Mouse (Mus musculus): Measurements from ENCODE around the gene Ints7. TPM values are rescaled to one million over a fixed set of nuclear protein-coding genes. Genes with fewer than 3 reads are reported as not detected.

Gene Ints7
- polyA plus RNA-seq, 1 experiment from 2014 or later: 39.5 TPM

GRCm38 (mm10) chr1:191618067-191618766, 42.8 kb downstream of the Ints7 start:
- no peak for ATAC-seq
- no peak overlapping the region for H3K4me3 ChIP-seq
- no peaks in the 10 kb centered on the region for H3K9me3 ChIP-seq (replicated peaks)
- no peak overlapping the region for H3K4me2 ChIP-seq
- H3K9ac ChIP-seq: no peak overlapping the region
- no peak overlapping the region for H3K27ac ChIP-seq
- 76% methylated on average over 12 of the region's 12 CpGs for WGBS (ENCODE audit: insufficient replicate concordance)
- peaks cover 98% of the 10 kb centered on the region for H3K36me3 ChIP-seq
- H3K4me1 ChIP-seq: no peaks in the 10 kb centered on the region
- no peaks in the 10 kb centered on the region for H3K27me3 ChIP-seq (replicated peaks)

GRCm38 (mm10) chr1:191621096-191621495, 45.7 kb downstream of the Ints7 start:
- Histone ChIP-seq H3K4me3 (no peak overlapping the region), H3K9ac (no peak overlapping the region), H3K9me3 (replicated peaks) (no peaks in the 10 kb centered on the region), H3K27ac (no peak overlapping the region), H3K4me2 (no peak overlapping the region), H3K4me1 (0 out of 2 replicates have a peak, but pooled peaks cover 7% of the 10 kb centered on the region), H3K36me3 (peaks cover 69% of the 10 kb centered on the region), H3K27me3 (replicated peaks) (no peaks in the 10 kb centered on the region)
- no peak for ATAC-seq
- 87% methylated on average over 8 of the region's 8 CpGs for WGBS (ENCODE audit: insufficient replicate concordance)

GRCm38 (mm10) chr1:191622801-191623200, 47.4 kb downstream of the Ints7 start:
- peaks cover 52% of the 10 kb centered on the region for H3K36me3 ChIP-seq
- H3K27me3 ChIP-seq (replicated peaks): no peaks in the 10 kb centered on the region
- H3K9ac ChIP-seq: no peak overlapping the region
- no peaks in the 10 kb centered on the region for H3K9me3 ChIP-seq (replicated peaks)
- no peak overlapping the region for H3K27ac ChIP-seq
- H3K4me2 ChIP-seq: no peak overlapping the region
- no peak overlapping the region for H3K4me3 ChIP-seq
- WGBS (ENCODE audit: insufficient replicate concordance): 82% methylated on average over 8 of the region's 8 CpGs
- 0 out of 2 replicates have a peak, but pooled peaks cover 7% of the 10 kb centered on the region for H3K4me1 ChIP-seq
- no peak for ATAC-seq

DNA sequence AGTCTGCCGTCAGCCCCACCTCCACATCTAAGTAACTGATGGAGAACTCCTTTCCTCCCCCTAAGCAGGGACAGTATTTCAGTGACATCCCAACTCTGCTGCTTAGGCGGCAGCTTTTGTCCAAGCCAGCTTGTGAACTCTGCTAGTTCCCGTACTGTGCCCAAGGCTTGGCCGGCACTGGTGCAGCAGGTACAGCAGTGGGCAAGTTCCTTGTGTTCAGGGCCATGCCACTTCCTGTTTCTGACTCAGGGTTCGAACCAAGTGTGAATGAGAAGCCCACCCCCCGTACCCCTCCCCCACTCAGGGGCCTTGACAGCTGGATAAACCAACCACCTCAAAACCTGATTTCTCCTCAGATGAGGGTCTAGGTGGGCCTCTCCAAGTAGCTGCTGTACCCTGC, 49.1 kb downstream of the Ints7 start:
- no peak for ATAC-seq
- no peaks in the 10 kb centered on the region for H3K9me3 ChIP-seq (replicated peaks)
- H3K27me3 ChIP-seq (replicated peaks): no peaks in the 10 kb centered on the region
- H3K4me1 ChIP-seq: 0 out of 2 replicates have a peak, but pooled peaks cover 7% of the 10 kb centered on the region
- peaks cover 35% of the 10 kb centered on the region for H3K36me3 ChIP-seq
- no peak overlapping the region for H3K9ac ChIP-seq
- H3K27ac ChIP-seq: no peak overlapping the region
- WGBS (ENCODE audit: insufficient replicate concordance): 44% methylated on average over 6 of the region's 6 CpGs
- no peak overlapping the region for H3K4me3 ChIP-seq
- H3K4me2 ChIP-seq: no peak overlapping the region

DNA sequence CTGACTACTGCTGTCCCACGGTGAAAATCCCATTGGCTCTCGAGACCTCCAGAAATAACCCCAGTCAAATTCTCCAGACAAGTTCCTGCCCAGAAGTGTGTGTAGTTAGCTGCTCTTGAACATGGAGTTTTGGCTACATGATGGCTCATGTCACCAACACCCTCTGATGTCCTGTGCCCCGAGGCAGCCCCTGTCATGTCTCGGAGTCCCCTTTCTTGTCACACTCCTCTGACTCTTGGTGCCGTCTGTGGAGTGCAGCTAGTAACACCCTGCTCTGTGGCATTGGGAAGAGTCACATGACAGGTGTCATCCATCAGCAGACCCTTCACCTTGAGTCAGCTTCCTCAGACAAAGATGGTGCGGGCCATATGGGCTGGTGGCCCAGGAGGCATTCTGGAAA, 49.6 kb downstream of the Ints7 start:
- no peak overlapping the region for H3K4me3 ChIP-seq
- WGBS (ENCODE audit: insufficient replicate concordance): 49% methylated on average over 6 of the region's 6 CpGs
- no peak overlapping the region for H3K27ac ChIP-seq
- no peaks in the 10 kb centered on the region for H3K27me3 ChIP-seq (replicated peaks)
- H3K4me2 ChIP-seq: no peak overlapping the region
- peaks cover 30% of the 10 kb centered on the region for H3K36me3 ChIP-seq
- no peak for ATAC-seq
- H3K9me3 ChIP-seq (replicated peaks): no peaks in the 10 kb centered on the region
- no peak overlapping the region for H3K9ac ChIP-seq
- 0 out of 2 replicates have a peak, but pooled peaks cover 7% of the 10 kb centered on the region for H3K4me1 ChIP-seq

GRCm38 (mm10) chr1:191625620-191626019, 50.2 kb downstream of the Ints7 start:
- WGBS (ENCODE audit: insufficient replicate concordance): 19% methylated on average over 4 of the region's 4 CpGs
- no peak for ATAC-seq
- Histone ChIP-seq H3K36me3 (peaks cover 24% of the 10 kb centered on the region), H3K4me2 (no peak overlapping the region), H3K27ac (no peak overlapping the region), H3K4me1 (0 out of 2 replicates have a peak, but pooled peaks cover 7% of the 10 kb centered on the region), H3K9ac (no peak overlapping the region), H3K4me3 (no peak overlapping the region), H3K27me3 (replicated peaks) (no peaks in the 10 kb centered on the region), H3K9me3 (replicated peaks) (no peaks in the 10 kb centered on the region)

- H3K9ac ChIP-seq: no peak overlapping the region
- H3K27ac ChIP-seq: no peak overlapping the region
- WGBS (ENCODE audit: insufficient replicate concordance): 56% methylated on average over 11 of the region's 11 CpGs
- no peaks in the 10 kb centered on the region for H3K27me3 ChIP-seq (replicated peaks)
- H3K4me2 ChIP-seq: no peak overlapping the region
- H3K4me1 ChIP-seq: 0 out of 2 replicates have a peak, but pooled peaks cover 7% of the 10 kb centered on the region
- H3K4me3 ChIP-seq: no peak overlapping the region
- H3K9me3 ChIP-seq (replicated peaks): no peaks in the 10 kb centered on the region
- no peak for ATAC-seq
- H3K36me3 ChIP-seq: no peaks in the 10 kb centered on the region
Measured at GRCm38 (mm10) chr1:191628457-191629169, 53.2 kb downstream of the Ints7 start.

GRCm38 (mm10) chr1:191629170-191629636, 53.8 kb downstream of the Ints7 start:
- no peak for ATAC-seq
- 0 out of 2 replicates have a peak, but pooled peaks cover 4% of the 10 kb centered on the region for H3K4me1 ChIP-seq
- no peaks in the 10 kb centered on the region for H3K36me3 ChIP-seq
- no peak overlapping the region for H3K9ac ChIP-seq
- no peak overlapping the region for H3K4me3 ChIP-seq
- WGBS (ENCODE audit: insufficient replicate concordance): 52% methylated on average over 3 of the region's 3 CpGs
- H3K27me3 ChIP-seq (replicated peaks): no peaks in the 10 kb centered on the region
- H3K27ac ChIP-seq: no peak overlapping the region
- H3K9me3 ChIP-seq (replicated peaks): no peaks in the 10 kb centered on the region
- H3K4me2 ChIP-seq: no peak overlapping the region

- Histone ChIP-seq H3K27ac (no peak overlapping the region), H3K9ac (no peak overlapping the region), H3K36me3 (no peaks in the 10 kb centered on the region), H3K9me3 (replicated peaks) (no peaks in the 10 kb centered on the region), H3K4me2 (no peak overlapping the region), H3K4me1 (no peaks in the 10 kb centered on the region), H3K4me3 (no peak overlapping the region), H3K27me3 (replicated peaks) (no peaks in the 10 kb centered on the region)
- no peak for ATAC-seq
- 56% methylated on average over 6 of the region's 6 CpGs for WGBS (ENCODE audit: insufficient replicate concordance)
Measured at GRCm38 (mm10) chr1:191632511-191633095, 57.2 kb downstream of the Ints7 start.

GRCm38 (mm10) chr1:191634116-191634515, 58.7 kb downstream of the Ints7 start:
- Histone ChIP-seq H3K27ac (no peak overlapping the region), H3K4me1 (no peaks in the 10 kb centered on the region; the same call in 1 of the 2 replicates), H3K4me3 (no peak overlapping the region), H3K9me3 (replicated peaks) (no peaks in the 10 kb centered on the region), H3K9ac (no peak overlapping the region), H3K36me3 (no peaks in the 10 kb centered on the region), H3K27me3 (replicated peaks) (no peaks in the 10 kb centered on the region), H3K4me2 (no peak overlapping the region)
- 50% methylated on average over 2 of the region's 2 CpGs for WGBS (ENCODE audit: insufficient replicate concordance)
- ATAC-seq: no peak

DNA sequence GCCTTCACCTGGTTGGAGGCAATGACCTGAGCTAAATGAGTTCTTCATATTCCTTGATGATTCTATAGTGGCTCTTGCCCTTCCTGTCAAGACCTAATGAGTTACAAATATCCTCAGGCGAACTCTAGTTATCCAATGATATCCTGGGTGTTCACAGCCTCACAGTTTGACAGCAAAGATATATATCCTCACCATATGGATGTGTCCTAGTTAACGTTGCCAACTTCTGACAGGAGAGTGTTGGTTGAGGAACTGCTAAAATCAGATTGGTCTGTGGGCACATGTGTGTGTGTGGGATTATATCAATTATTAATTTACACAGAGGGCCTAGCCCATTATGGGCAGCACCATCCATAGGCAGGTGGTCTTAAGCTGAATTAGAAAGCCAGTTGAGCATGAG, 63.0 kb downstream of the Ints7 start:
- WGBS (ENCODE audit: insufficient replicate concordance): 59% methylated on average over 2 of the region's 2 CpGs
- Histone ChIP-seq H3K9ac (no peak overlapping the region), H3K36me3 (no peaks in the 10 kb centered on the region), H3K9me3 (replicated peaks) (no peaks in the 10 kb centered on the region), H3K27ac (no peak overlapping the region), H3K4me3 (no peak overlapping the region), H3K4me2 (no peak overlapping the region), H3K4me1 (no peaks in the 10 kb centered on the region; the same call in 1 of the 2 replicates), H3K27me3 (replicated peaks) (no peaks in the 10 kb centered on the region)
- ATAC-seq: no peak

Measured in liver, embryonic 12.5 days (tissue).